Mouse (Mus musculus) myocyte (in vitro differentiated cells): ENCODE results near the gene Ncstn.

Source experiments
- CEBPB ChIP-seq: IDR thresholded peaks from 2 replicates; pipeline ENCODE4 v1.6.1; 2011; ENCODE audit warnings: mild to moderate bottlenecking, moderate library complexity; ENCODE audit not compliant: poor library complexity, insufficient read depth, severe bottlenecking
- E2F4 ChIP-seq: IDR thresholded peaks from one replicate; pipeline ENCODE4 v1.6.1; 2011; ENCODE audit warnings: mild to moderate bottlenecking, control low read depth, moderate library complexity; ENCODE audit not compliant: insufficient read depth
- POLR2A ChIP-seq: IDR thresholded peaks from one replicate; pipeline ENCODE4 v1.6.1; 2011; ENCODE audit warnings: low read depth, mild to moderate bottlenecking, control low read depth, moderate library complexity; ENCODE audit not compliant: insufficient read length
- POLR2AphosphoS2 ChIP-seq: IDR thresholded peaks from one replicate; pipeline ENCODE4 v1.6.1; 2011; ENCODE audit warnings: low read depth, control low read depth; ENCODE audit not compliant: insufficient read length
- TCF12 ChIP-seq: IDR thresholded peaks from one replicate; pipeline ENCODE4 v1.6.1; 2011; ENCODE audit warnings: mild to moderate bottlenecking, control low read depth; ENCODE audit not compliant: poor library complexity, insufficient read depth, severe bottlenecking

DNA sequence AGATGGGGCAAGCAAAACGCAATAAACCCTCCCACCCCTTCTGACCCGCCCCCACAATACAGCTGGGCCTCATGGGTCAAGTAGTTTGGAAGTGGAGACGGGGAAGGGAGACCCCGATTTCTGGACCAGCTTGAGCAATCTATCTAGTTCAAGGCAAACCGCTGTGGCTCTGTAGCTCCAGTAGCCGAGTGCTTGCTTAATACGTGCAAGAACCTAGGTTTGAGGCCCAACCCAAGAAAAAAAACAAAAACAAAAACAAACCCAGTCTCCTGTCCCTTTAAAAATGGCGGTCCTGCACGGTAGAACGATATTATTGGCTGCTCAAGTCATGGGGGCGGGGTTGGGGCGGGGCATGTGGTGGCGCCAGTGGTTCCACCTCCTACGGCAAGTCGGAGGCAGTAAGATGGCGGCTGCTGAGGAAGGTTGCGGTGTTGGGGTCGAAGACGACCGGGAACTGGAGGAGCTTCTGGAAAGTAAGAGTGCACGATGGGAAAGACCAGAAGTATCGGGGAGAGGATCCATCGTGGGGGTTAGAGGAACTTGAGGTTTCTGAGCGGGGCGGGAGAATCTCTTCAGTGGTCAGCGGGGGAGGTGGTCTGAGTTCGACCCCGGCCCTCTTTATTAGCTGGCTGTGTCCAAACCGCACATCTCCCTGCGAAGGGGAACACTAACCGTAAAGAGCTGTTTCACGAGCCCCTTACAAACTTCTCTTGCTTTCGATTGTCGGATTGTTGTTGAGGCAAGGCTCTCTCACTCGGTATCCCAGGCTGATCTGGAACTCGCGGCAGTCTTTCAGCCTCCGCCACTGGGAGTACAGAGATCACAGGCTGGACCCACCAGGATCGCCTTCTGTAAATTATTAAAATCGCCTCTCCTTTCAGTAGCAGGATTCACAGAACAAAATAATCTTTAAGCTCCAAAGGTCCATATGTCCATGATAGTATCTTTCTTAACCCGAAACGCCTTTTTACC, 44.1 kb upstream of the Ncstn start, which contains the start of gene Pex19:
- TF ChIP-seq POLR2AphosphoS2, result peak; percentile 65
- peak; percentile 74 for TF ChIP-seq POLR2A
- no peak for TF ChIP-seq TCF12
- TF ChIP-seq E2F4, result peak; percentile 90
- no peak for TF ChIP-seq CEBPB
